Comparison of ENCODE assay signal across 11 mouse cellular contexts in genomic region chr16:18381621-18382258, GRCm38 (mm10). TPM values are rescaled to one million over a fixed set of nuclear protein-coding genes. Genes with fewer than 3 reads are reported as not detected.
A peak's percentile ranks its signal among the peaks of the same experiment; 100 is the strongest.
DNase-seq lines count a peak whose midpoint lies in the region; ATAC-seq and TF ChIP-seq lines count a peak whose summit lies in the region.
"Had no signal": no experiment of that assay in that cellular context is flagged by ENCODE, and none has a peak within 500 bp of the region (broad histone marks: within the 10 kb centered on the region; RNA-seq: fewer than 3 reads in every experiment).

No protein-coding gene starts in this region.

- H3K4me2 ChIP-seq in embryonic facial prominence, embryonic 11.5 days (ENCODE audit: low read depth, low read length): no peak overlapping the region
- no peak overlapping the region for H3K4me2 ChIP-seq in hindbrain, postnatal 0 days (ENCODE audit: low read depth, low read length)
- H3K4me2 ChIP-seq in neural tube, embryonic 15.5 days: no peak overlapping the region

- no peak overlapping the region for H3K4me3 ChIP-seq in kidney, adult 2 months (ENCODE audit: insufficient read depth, low read depth, low read length)
- no peak overlapping the region for H3K4me3 ChIP-seq in embryonic facial prominence, embryonic 11.5 days (ENCODE audit: low read depth, low read length)
- no peak overlapping the region for H3K4me3 ChIP-seq in hindbrain, postnatal 0 days (ENCODE audit: low read length)
- H3K4me3 ChIP-seq in neural tube, embryonic 15.5 days (replicated peaks): no peak overlapping the region
- H3K4me3 ChIP-seq: heart, embryonic 10.5 days had no signal

- H3K9ac ChIP-seq in embryonic facial prominence, embryonic 11.5 days (replicated peaks; ENCODE audit: low read length): no peak overlapping the region; the same call in 1 of the 2 replicates
- H3K9ac ChIP-seq in hindbrain, postnatal 0 days (replicated peaks; ENCODE audit: low read length): 0 out of 2 replicates have a peak overlapping the region, but pooled peaks have one; percentile 9
- no peak overlapping the region for H3K9ac ChIP-seq in neural tube, embryonic 15.5 days (replicated peaks)

- ATAC-seq in embryonic facial prominence, embryonic 11.5 days (replicated peaks; ENCODE audit: insufficient number of reproducible peaks, low FRiP score, low TSS enrichment, low read depth): peak; percentile 50
- ATAC-seq in hindbrain, postnatal 0 days: peak; percentile 21; the same call in 1 of the 2 replicates
- no peak for ATAC-seq in neural tube, embryonic 15.5 days (ENCODE audit: low FRiP score)

- intact Hi-C loops in left cerebral cortex, postnatal 14 days (cut with DNase I): no loop called here

- TF ChIP-seq CTCF in kidney, adult 2 months (conservative IDR thresholded peaks at IDR 0.05; ENCODE audit: insufficient read depth, insufficient read length, low read depth, low read length): no peak
- TF ChIP-seq CTCF in hindbrain, postnatal 0 days (IDR thresholded peaks at IDR 0.05; ENCODE audit: low read depth): no peak

- H3K27me3 ChIP-seq in kidney, adult 2 months (replicated peaks; ENCODE audit: control insufficient read depth, insufficient read depth, low read length): no peaks in the 10 kb centered on the region
- H3K27me3 ChIP-seq in embryonic facial prominence, embryonic 11.5 days (ENCODE audit: control insufficient read depth, insufficient read depth, low read length): no peaks in the 10 kb centered on the region
- no peaks in the 10 kb centered on the region for H3K27me3 ChIP-seq in hindbrain, postnatal 0 days (ENCODE audit: insufficient read depth, low read length)
- H3K27me3 ChIP-seq in neural tube, embryonic 15.5 days (replicated peaks): no peaks in the 10 kb centered on the region

- no peak overlapping the region for H3K27ac ChIP-seq in kidney, adult 2 months (ENCODE audit: insufficient read depth, low read depth, low read length)
- 0 out of 2 replicates have a peak overlapping the region, but pooled peaks have one; percentile 38 for H3K27ac ChIP-seq in embryonic facial prominence, embryonic 11.5 days (replicated peaks; ENCODE audit: low read depth, low read length)
- peak overlapping the region; percentile 74 for H3K27ac ChIP-seq in hindbrain, postnatal 0 days
- peak overlapping the region; percentile 76 for H3K27ac ChIP-seq in neural tube, embryonic 15.5 days (replicated peaks)
- H3K27ac ChIP-seq: heart, embryonic 10.5 days had no signal

- H3K4me1 ChIP-seq in kidney, adult 2 months (ENCODE audit: control insufficient read depth, insufficient read depth, low read length): peaks cover 47% of the 10 kb centered on the region
- H3K4me1 ChIP-seq in embryonic facial prominence, embryonic 11.5 days (ENCODE audit: control insufficient read depth, insufficient read depth, low read length): no peaks in the 10 kb centered on the region; the same call in 1 of the 2 replicates
- peaks cover 29% of the 10 kb centered on the region for H3K4me1 ChIP-seq in hindbrain, postnatal 0 days (ENCODE audit: insufficient read depth, low read length)
- H3K4me1 ChIP-seq in neural tube, embryonic 15.5 days: peaks cover 65% of the 10 kb centered on the region

- no peaks in the 10 kb centered on the region for H3K36me3 ChIP-seq in kidney, adult 2 months (ENCODE audit: control insufficient read depth, insufficient read depth, low read length)
- no peaks in the 10 kb centered on the region for H3K36me3 ChIP-seq in embryonic facial prominence, embryonic 11.5 days (replicated peaks; ENCODE audit: control insufficient read depth, insufficient read depth, low read depth, low read length)
- no peaks in the 10 kb centered on the region for H3K36me3 ChIP-seq in hindbrain, postnatal 0 days (ENCODE audit: insufficient read depth, low read length)
- H3K36me3 ChIP-seq in neural tube, embryonic 15.5 days: no peaks in the 10 kb centered on the region
- H3K36me3 ChIP-seq: heart, embryonic 10.5 days had no signal

- peak; percentile 67 for DNase-seq in kidney, postnatal 10 days
- no peak for DNase-seq in kidney, adult 2 months
- DNase-seq in embryonic facial prominence, embryonic 11.5 days (ENCODE audit: low spot score): peak; percentile 80
- peak; percentile 75 for DNase-seq in hindbrain, postnatal 0 days (ENCODE audit: low spot score)
- DNase-seq in left cerebral cortex, postnatal 14 days (ENCODE audit: low spot score in 2 of 2): no peak
- DNase-seq in adipocyte (ENCODE audit: low spot score): no peak
- no peak for DNase-seq in cerebellum, postnatal 4 days (ENCODE audit: low spot score in 2 of 2)
- DNase-seq: cerebellum, postnatal 36 days; lung, postnatal 36 days had no signal

- no peaks in the 10 kb centered on the region for H3K9me3 ChIP-seq in embryonic facial prominence, embryonic 11.5 days (replicated peaks; ENCODE audit: control insufficient read depth, low read length)
- no peaks in the 10 kb centered on the region for H3K9me3 ChIP-seq in hindbrain, postnatal 0 days (ENCODE audit: low read length)
- H3K9me3 ChIP-seq in neural tube, embryonic 15.5 days (replicated peaks): no peaks in the 10 kb centered on the region
- H3K9me3 ChIP-seq: heart, embryonic 10.5 days had no signal

- WGBS in kidney, adult 2 months: 82% methylated on average over 6 of the region's 6 CpGs
- 45% methylated on average over 6 of the region's 6 CpGs for WGBS in embryonic facial prominence, embryonic 11.5 days
- 47% methylated on average over 6 of the region's 6 CpGs for WGBS in hindbrain, postnatal 0 days
- WGBS in neural tube, embryonic 15.5 days: 47% methylated on average over 6 of the region's 6 CpGs

- no peak for TF ChIP-seq POLR2A in kidney, adult 2 months (IDR thresholded peaks at IDR 0.05; ENCODE audit: low read depth, low read length)

RNA-seq across cellular contexts. Expression of gene Arvcf, which starts 33.8 kb away (rescaled TPM):
- polyA plus RNA-seq in kidney, adult 2 months (2012; rRNA removed): 94.2 and 98.5 TPM in 2 replicates
- polyA plus RNA-seq in embryonic facial prominence, embryonic 11.5 days (2014; fragmentation: Nextera tagmentation; extraction: Ambion mirVana): 26.6 and 28.1 TPM in 2 replicates
- 168 and 180 TPM in 2 replicates for total RNA-seq in hindbrain, postnatal 0 days (2014; rRNA removed)
- polyA plus RNA-seq in hindbrain, postnatal 0 days (2015; fragmentation: Nextera tagmentation; extraction: Ambion mirVana): 46.3 and 48.9 TPM in 2 replicates
- polyA plus RNA-seq in neural tube, embryonic 15.5 days (2015; fragmentation: Nextera tagmentation; extraction: Ambion mirVana): 71.2 and 72.5 TPM in 2 replicates
- 10 to 100 TPM; 41.4 to 42.3 TPM for total RNA-seq in left cerebral cortex, postnatal 14 days (2021)

RNA-seq across cellular contexts. Expression of gene Tango2, which starts 33.8 kb away (rescaled TPM):
- 147 and 158 TPM in 2 replicates for polyA plus RNA-seq in kidney, adult 2 months (2012; rRNA removed)
- 20.4 and 27.9 TPM in 2 replicates for polyA plus RNA-seq in embryonic facial prominence, embryonic 11.5 days (2014; fragmentation: Nextera tagmentation; extraction: Ambion mirVana)
- 43.5 and 63.3 TPM in 2 replicates for total RNA-seq in hindbrain, postnatal 0 days (2014; rRNA removed)
- polyA plus RNA-seq in hindbrain, postnatal 0 days (2015; fragmentation: Nextera tagmentation; extraction: Ambion mirVana): 95.6 and 99.2 TPM in 2 replicates
- 98.7 and 115 TPM in 2 replicates for polyA plus RNA-seq in neural tube, embryonic 15.5 days (2015; fragmentation: Nextera tagmentation; extraction: Ambion mirVana)
- total RNA-seq in left cerebral cortex, postnatal 14 days (2021): 100 to 1,000 TPM; 122 to 135 TPM

RNA-seq across cellular contexts. Expression of gene Txnrd2, which starts 44.4 kb away (rescaled TPM):
- polyA plus RNA-seq in kidney, adult 2 months (2012; rRNA removed): 35.2 and 39.1 TPM in 2 replicates
- 15.8 and 15.9 TPM in 2 replicates for polyA plus RNA-seq in embryonic facial prominence, embryonic 11.5 days (2014; fragmentation: Nextera tagmentation; extraction: Ambion mirVana)
- 17.9 and 23.1 TPM in 2 replicates for total RNA-seq in hindbrain, postnatal 0 days (2014; rRNA removed)
- 37.6 and 41.8 TPM in 2 replicates for polyA plus RNA-seq in hindbrain, postnatal 0 days (2015; fragmentation: Nextera tagmentation; extraction: Ambion mirVana)
- polyA plus RNA-seq in neural tube, embryonic 15.5 days (2015; fragmentation: Nextera tagmentation; extraction: Ambion mirVana): 28.3 and 30.9 TPM in 2 replicates
- total RNA-seq in left cerebral cortex, postnatal 14 days (2021): 10 to 100 TPM; 18.9 to 25.2 TPM

RNA-seq across cellular contexts. Expression of gene Comt, which starts 44.9 kb away (rescaled TPM):
- polyA plus RNA-seq in kidney, adult 2 months (2012; rRNA removed): 519 and 582 TPM in 2 replicates
- 47.4 and 49.3 TPM in 2 replicates for polyA plus RNA-seq in embryonic facial prominence, embryonic 11.5 days (2014; fragmentation: Nextera tagmentation; extraction: Ambion mirVana)
- total RNA-seq in hindbrain, postnatal 0 days (2014; rRNA removed): 82.8 and 88.9 TPM in 2 replicates
- polyA plus RNA-seq in hindbrain, postnatal 0 days (2015; fragmentation: Nextera tagmentation; extraction: Ambion mirVana): 94.3 and 102 TPM in 2 replicates
- polyA plus RNA-seq in neural tube, embryonic 15.5 days (2015; fragmentation: Nextera tagmentation; extraction: Ambion mirVana): 117 and 128 TPM in 2 replicates
- 10 to 100 TPM; 74.2 to 80.8 TPM for total RNA-seq in left cerebral cortex, postnatal 14 days (2021)

Comparison
In these comparisons a context has a peak if more than half of its experiments do, and no peak if none do; other contexts are left out.
1. DNase-seq: peak in kidney, postnatal 10 days (single experiment), embryonic facial prominence, embryonic 11.5 days (single experiment) and hindbrain, postnatal 0 days (single experiment); none in kidney, adult 2 months (single experiment), left cerebral cortex, postnatal 14 days (0 of 2), adipocyte (single experiment) and cerebellum, postnatal 4 days (0 of 2).